Mouse (Mus musculus) E14TG2a.4 (cell line): ENCODE data around the gene Nebl.

ENCODE experiments used
- CTCF ChIP-seq: conservative IDR thresholded peaks from 2 replicates; pipeline ENCODE4 v1.5.1; 2014; ENCODE audit warnings: low read length
- NANOG ChIP-seq: IDR thresholded peaks from 2 replicates; pipeline ENCODE4 v1.6.1; 2014; ENCODE audit warnings: borderline replicate concordance, low read length, mixed read lengths

DNA sequence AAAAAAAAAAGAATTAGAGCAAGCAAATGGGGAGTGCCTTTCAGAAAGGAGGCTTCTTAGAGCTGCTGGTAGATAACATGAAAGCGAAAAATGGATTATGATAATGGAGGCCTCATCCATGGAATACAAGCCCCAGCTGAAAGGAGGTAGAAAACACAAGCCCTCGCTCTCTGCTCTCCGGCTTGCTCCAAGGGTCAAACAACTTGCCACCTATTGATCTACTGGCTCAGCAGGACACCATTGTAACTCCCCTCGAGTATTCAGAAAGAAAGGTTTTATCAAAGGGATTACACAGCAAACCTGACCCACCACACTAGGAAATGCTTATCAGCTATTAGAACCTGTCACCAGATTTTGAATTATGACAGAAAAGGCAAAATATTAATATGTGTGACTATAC, 131.4 kb downstream of the Nebl start:
- TF ChIP-seq CTCF: no peak
- TF ChIP-seq NANOG: no peak
